Mouse (Mus musculus): ENCODE measurements around the gene Rab31.

GRCm38 (mm10) chr17:65800451-65800850 is 27.9 kb upstream of the Rab31 start:
- TF ChIP-seq ZNF384 (IDR thresholded peaks at IDR 0.05; ENCODE audit: low read depth, low read length) (no peak), ZC3H11A (IDR thresholded peaks at IDR 0.05; ENCODE audit: borderline replicate concordance, low read depth, low read length) (no peak)

Data from ES-E14 (cell line).